Mouse (Mus musculus) stomach, postnatal 0 days (tissue): ENCODE data around the gene Cyp17a1. TPM values are rescaled to one million over a fixed set of nuclear protein-coding genes. Genes with fewer than 3 reads are reported as not detected.

ENCODE experiments used
- ATAC-seq: fragments of 200-750 bp; cut with Nextera tagmentation; 2 replicates; pipeline ENCODE4 v1.8.0; 2017; ENCODE audit not compliant: low FRiP score, low TSS enrichment
- DNase-seq: peaks from one replicate; pipeline ENCODE4 v3.0.0-alpha.2; 2016; ENCODE audit warnings: low spot score
- H3K27ac ChIP-seq: fragments of 300-500 bp; sonication (generic); replicated peaks from 2 replicates; pipeline ENCODE4 v1.5.1; 2014; ENCODE audit warnings: mild to moderate bottlenecking, control low read depth
- H3K27me3 ChIP-seq: fragments of 300-500 bp; sonication (generic); 2 replicates; pipeline ENCODE4 v1.6.1; 2014; ENCODE audit warnings: low read length; ENCODE audit not compliant: control insufficient read depth, insufficient read depth
- H3K36me3 ChIP-seq: fragments of 300-500 bp; sonication (generic); 2 replicates; pipeline ENCODE4 v1.6.1; 2014; ENCODE audit warnings: low read length, mixed read lengths; ENCODE audit not compliant: control insufficient read depth, insufficient read depth
- H3K4me1 ChIP-seq: fragments of 300-500 bp; sonication (generic); replicated peaks from 2 replicates; pipeline ENCODE4 v1.6.1; 2014; ENCODE audit warnings: antibody characterized with exemption; ENCODE audit not compliant: control insufficient read depth, insufficient read depth
- H3K4me2 ChIP-seq: fragments of 300-500 bp; sonication (generic); replicated peaks from 2 replicates; pipeline ENCODE4 v1.6.1; 2014; ENCODE audit warnings: low read depth, mild to moderate bottlenecking, control low read depth, moderate library complexity
- H3K4me3 ChIP-seq: fragments of 300-500 bp; sonication (generic); 2 replicates; pipeline ENCODE4 v1.5.1; 2014; ENCODE audit warnings: low read depth, low read length, control low read depth
- H3K9ac ChIP-seq: fragments of 300-500 bp; sonication (generic); 2 replicates; pipeline ENCODE4 v1.6.1; 2014; ENCODE audit warnings: mild to moderate bottlenecking, low read length, control low read depth, mixed read lengths
- H3K9me3 ChIP-seq: fragments of 300-500 bp; sonication (generic); 2 replicates; pipeline ENCODE4 v1.6.1; 2016; ENCODE audit warnings: low read length; ENCODE audit not compliant: control insufficient read depth
- CTCF ChIP-seq: IDR thresholded peaks from 2 replicates; pipeline ENCODE4 v1.5.1; 2016; ENCODE audit warnings: antibody characterized with exemption, low read depth, mild to moderate bottlenecking, moderate library complexity
- EP300 ChIP-seq: optimal IDR thresholded peaks from 2 replicates; pipeline ENCODE3; 2016; ENCODE audit warnings: antibody characterized with exemption
- WGBS: fragments of 180-500 bp; shearing (Covaris S2); extraction: QIAGEN DNeasy Blood & Tissue Kit; methylation state at CpG from one replicate; pipeline ENCODE4 v1.1.7; 2014; 5-methylcytosine and 5-hydroxymethylcytosine counted together
- polyA plus RNA-seq: library from polyadenylated mRNA; unstranded; fragments of >200 nt; fragmentation: Nextera tagmentation; extraction: Ambion mirVana; gene quantifications from 2 replicates; pipeline ENCODE4 v1.2.1, GENCODE M21; 2015

Cyp17a1 gene
- polyA plus RNA-seq = 0.12 TPM in 1 of 2 replicates, not detected in the other

- Histone ChIP-seq H3K9me3 (no peaks in the 10 kb centered on the region), H3K27ac (no peak within 1 kb of the TSS), H3K4me1 (no peaks in the 10 kb centered on the region), H3K4me3 (no peak within 1 kb of the TSS), H3K9ac (no peak within 1 kb of the TSS), H3K27me3 (no peaks in the 10 kb centered on the region), H3K36me3 (no peaks in the 10 kb centered on the region), H3K4me2 (no peak within 1 kb of the TSS)
- TF ChIP-seq EP300 (no peak), CTCF (no peak)
- ATAC-seq (no peak), DNase-seq (no peak)
- 38% methylated on average over 5 of the region's 5 CpGs for WGBS
These were observed at the start of gene Cyp17a1 for GRCm38 (mm10) chr19:46672766-46673418. Cyp17a1 (minus strand) TSS chr19:46673172.

- 65% methylated on average over 4 of the region's 4 CpGs for WGBS
- ATAC-seq = no peak
- Histone ChIP-seq H3K4me1 (no peaks in the 10 kb centered on the region), H3K27ac (no peak overlapping the region), H3K4me3 (no peak overlapping the region), H3K9ac (no peak overlapping the region), H3K36me3 (peaks cover 2% of the 10 kb centered on the region; the same call in 1 of the 2 replicates), H3K4me2 (no peak overlapping the region), H3K27me3 (no peaks in the 10 kb centered on the region), H3K9me3 (no peaks in the 10 kb centered on the region)
- no peak for DNase-seq
- TF ChIP-seq CTCF (no peak), EP300 (no peak)
These were observed 45.2 kb upstream of the Cyp17a1 start for GRCm38 (mm10) chr19:46718150-46718549.

GRCm38 (mm10) chr19:46715016-46715415 lies 42.0 kb upstream of the Cyp17a1 start:
- Histone ChIP-seq H3K27ac (no peak overlapping the region), H3K4me2 (no peak overlapping the region), H3K36me3 (peaks cover 2% of the 10 kb centered on the region; the same call in 1 of the 2 replicates), H3K9me3 (no peaks in the 10 kb centered on the region), H3K4me1 (no peaks in the 10 kb centered on the region), H3K9ac (no peak overlapping the region), H3K27me3 (no peaks in the 10 kb centered on the region), H3K4me3 (no peak overlapping the region)
- WGBS = 90% methylated on average over 8 of the region's 8 CpGs
- no peak for ATAC-seq
- TF ChIP-seq CTCF = no peak
- TF ChIP-seq EP300 = no peak
- DNase-seq = no peak

- H3K4me3 ChIP-seq = no peak overlapping the region
- no peaks in the 10 kb centered on the region for H3K27me3 ChIP-seq
- no peaks in the 10 kb centered on the region for H3K4me1 ChIP-seq
- no peak overlapping the region for H3K4me2 ChIP-seq
- H3K9ac ChIP-seq = no peak overlapping the region
- WGBS = 70% methylated on average over 8 of the region's 8 CpGs
- no peak overlapping the region for H3K27ac ChIP-seq
- no peaks in the 10 kb centered on the region for H3K9me3 ChIP-seq
- DNase-seq = no peak
- peaks cover 2% of the 10 kb centered on the region; the same call in 1 of the 2 replicates for H3K36me3 ChIP-seq
- TF ChIP-seq CTCF (no peak), EP300 (no peak)
- ATAC-seq = no peak
These were observed 41.3 kb upstream of the Cyp17a1 start for GRCm38 (mm10) chr19:46714234-46714633.

GRCm38 (mm10) chr19:46710614-46711013 lies 37.6 kb upstream of the Cyp17a1 start:
- no peak for ATAC-seq
- Histone ChIP-seq H3K4me2 (no peak overlapping the region), H3K4me3 (no peak overlapping the region), H3K4me1 (no peaks in the 10 kb centered on the region), H3K27me3 (no peaks in the 10 kb centered on the region), H3K9ac (no peak overlapping the region), H3K9me3 (no peaks in the 10 kb centered on the region), H3K36me3 (no peaks in the 10 kb centered on the region; the same call in 1 of the 2 replicates), H3K27ac (no peak overlapping the region)
- WGBS = 97% methylated on average over 4 of the region's 4 CpGs
- no peak for DNase-seq
- TF ChIP-seq EP300 (no peak), CTCF (no peak)
